Mouse (Mus musculus) lung, adult 10 weeks (tissue): ENCODE data around the gene Doc2b. TPM values are rescaled to one million over a fixed set of nuclear protein-coding genes. Genes with fewer than 3 reads are reported as not detected.

Experiments used
- polyA plus RNA-seq: library from polyadenylated mRNA; stranded (reverse); fragments of 350-450 nt; fragmentation: Illumina TruSeq; extraction: RNeasy Lipid Tissue Mini Kit (QIAGEN cat#74804); gene quantifications from one replicate; pipeline ENCODE4 v1.2.3, GENCODE M21; 2014; ENCODE audit warnings: low read depth, low replicate concordance; ENCODE audit not compliant: insufficient read depth

Doc2b gene
- polyA plus RNA-seq = 0.35 TPM

DNA sequence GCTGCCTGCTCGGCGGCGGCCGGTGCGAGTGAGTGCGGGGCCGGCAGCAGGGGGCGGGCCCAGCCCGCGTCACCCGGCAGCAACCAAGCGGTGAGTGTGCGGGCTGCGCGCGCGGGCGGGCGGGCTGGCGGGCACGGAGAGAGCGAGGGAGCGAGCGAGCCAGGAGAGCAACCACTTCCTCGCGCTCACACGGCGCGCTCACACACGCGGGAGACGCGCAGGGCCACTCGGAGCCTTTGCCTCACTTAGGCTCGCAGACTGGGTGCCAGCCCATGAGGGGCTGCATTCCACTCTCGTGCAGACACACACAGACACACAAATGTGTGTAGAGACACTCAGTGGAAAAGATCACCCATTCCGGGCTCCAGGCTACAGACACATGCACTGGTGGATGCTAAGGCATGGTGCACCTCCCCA is at the start of gene Doc2b:
Doc2b (minus strand) TSS at position 21 of the 417 bp plus-strand sequence.

DNA sequence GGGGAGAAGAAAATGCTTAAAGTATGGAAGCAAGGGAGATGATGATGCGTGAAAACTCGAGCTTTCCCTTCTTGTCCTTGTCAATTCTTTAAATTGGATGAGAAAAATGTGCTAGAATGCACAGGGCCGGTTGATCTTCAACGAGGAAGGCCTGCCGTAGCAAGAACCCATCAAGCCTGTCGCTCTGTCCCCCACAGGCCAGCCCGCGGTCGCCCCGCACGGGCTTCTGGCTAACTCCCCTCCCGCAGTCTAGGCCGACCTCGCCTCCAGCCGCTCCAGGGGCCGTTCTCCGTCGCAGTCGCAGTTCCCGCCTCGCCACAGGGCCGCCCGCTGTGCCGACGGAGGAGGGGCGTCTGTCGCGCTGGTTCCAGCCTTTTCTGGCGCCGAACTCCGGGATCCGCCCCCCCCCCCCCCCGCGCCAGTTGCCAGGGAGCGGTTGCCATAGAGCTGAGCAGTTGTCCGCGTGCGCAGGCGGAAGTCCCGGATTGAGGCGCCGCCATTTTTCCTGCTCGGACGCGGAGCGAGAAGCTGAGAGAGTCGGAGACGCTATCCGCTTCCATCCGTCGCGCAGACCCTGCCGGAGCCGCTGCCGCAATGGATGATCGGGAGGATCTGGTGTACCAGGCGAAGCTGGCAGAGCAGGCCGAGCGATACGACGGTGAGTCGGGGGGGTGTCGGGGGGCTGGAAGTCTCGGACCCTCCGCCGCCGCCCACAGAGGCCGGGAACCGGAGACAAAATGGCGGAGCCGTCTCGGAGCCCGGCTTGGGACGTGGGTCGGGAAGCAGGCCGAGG is 63.2 kb downstream of the Doc2b start, which contains the start of gene Ywhae:
Ywhae (plus strand) TSS at position 436 of the 793 bp plus-strand sequence.

Other genes starting within 250 kb of the Doc2b start
- gene Pitpna, start 208.0 kb downstream of the Doc2b start, polyA plus RNA-seq = 104 TPM
- 40.8 TPM for gene Inpp5k, start 165.1 kb downstream of the Doc2b start, polyA plus RNA-seq
- gene Myo1c, start 145.5 kb downstream of the Doc2b start, polyA plus RNA-seq = 87.1 TPM
- gene Crk, start 116.8 kb downstream of the Doc2b start, polyA plus RNA-seq = 59.3 TPM
- gene Ywhae, start 63.2 kb downstream of the Doc2b start, polyA plus RNA-seq = 219 TPM
- 10.0 TPM for gene Rph3al, start 142.4 kb upstream of the Doc2b start, polyA plus RNA-seq
- 27.5 TPM for gene 1700016K19Rik, start 203.9 kb upstream of the Doc2b start, polyA plus RNA-seq
- gene Rflnb, start 231.7 kb upstream of the Doc2b start, polyA plus RNA-seq = 14.3 TPM